Mouse (Mus musculus): ENCODE measurements around the gene Ccdc12.

Ccdc12 gene

DNA sequence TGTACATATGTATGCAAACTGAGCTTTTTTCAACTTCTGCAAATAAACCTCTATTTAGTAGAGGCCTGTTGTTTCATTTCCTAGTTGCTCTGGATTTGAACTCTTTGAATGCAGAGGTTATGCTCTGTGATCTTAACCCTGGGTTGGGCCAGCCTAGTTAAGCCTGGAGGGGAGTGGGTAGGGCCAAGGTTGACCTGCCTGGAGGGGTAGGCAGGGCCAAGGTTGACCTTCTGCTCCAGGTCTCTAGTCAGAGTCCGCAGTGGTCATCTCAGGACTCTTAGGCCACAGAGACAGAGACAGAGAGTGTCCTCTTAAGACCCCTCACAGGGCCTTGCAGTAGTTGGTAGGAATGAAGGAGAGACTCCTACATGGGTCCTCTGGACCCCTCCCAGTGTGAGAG is 55.2 kb downstream of the Ccdc12 start:
- DNase-seq = no peak

DNA sequence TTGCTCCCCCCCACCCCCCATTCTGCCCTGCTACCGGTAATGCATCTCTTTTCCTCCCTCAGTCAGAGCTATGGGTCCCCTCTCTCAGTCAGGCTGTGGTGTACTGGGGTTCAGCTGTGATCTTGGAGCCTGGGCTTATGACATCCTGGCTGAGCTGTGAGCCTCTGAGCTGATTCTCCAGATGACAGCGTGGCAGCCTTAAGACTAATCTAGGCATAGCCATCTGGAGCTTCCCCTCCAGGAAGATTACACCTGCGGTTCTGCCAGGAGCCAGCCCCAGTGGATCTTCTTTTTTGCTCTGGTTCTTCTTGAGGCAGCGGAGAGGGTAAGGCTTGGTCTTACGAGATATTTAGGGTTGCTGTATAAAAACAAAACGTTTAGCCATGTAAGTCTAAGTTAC is 55.7 kb downstream of the Ccdc12 start:
- DNase-seq = no peak

DNA sequence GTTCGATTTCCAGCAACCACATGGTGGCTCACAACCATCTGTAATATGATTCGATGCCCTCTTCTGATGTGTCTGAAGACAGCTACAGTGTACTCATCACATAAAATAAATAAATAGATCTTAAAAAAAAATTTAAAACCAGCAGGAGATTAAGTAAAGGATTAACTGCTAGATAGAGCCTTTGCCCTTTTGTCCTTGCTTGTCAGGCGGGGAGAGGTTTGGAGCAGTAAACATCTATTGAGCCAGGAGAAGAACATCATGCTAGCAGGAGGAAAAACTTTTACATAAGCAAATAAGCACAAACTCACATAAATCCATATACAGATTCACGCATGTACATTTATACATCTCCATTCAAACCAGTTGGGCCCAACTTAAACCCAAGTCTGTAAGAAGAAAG is 56.2 kb downstream of the Ccdc12 start:
- DNase-seq = no peak

DNA sequence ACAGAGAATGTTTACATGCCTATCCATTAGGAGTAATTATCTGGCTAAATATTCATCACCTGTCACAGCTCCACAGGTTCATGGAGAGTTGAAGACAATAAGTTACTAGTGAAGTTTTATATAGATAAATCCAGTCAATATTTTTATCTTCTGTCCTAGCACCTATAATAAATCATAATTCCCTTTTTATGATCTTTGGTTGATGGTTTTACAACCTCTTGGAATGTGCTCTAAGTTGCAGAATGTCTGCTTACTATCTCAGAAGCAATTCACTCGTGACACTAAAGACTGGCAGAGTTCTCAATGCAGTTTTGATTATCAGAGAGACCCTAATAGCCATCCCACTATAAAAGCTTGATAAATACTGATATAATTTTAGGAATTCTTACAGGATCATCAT is 57.1 kb downstream of the Ccdc12 start:
- no peak for DNase-seq

- no peak for DNase-seq
These were observed 59.1 kb downstream of the Ccdc12 start for GRCm38 (mm10) chr9:110715426-110715825.

GRCm38 (mm10) chr9:110716775-110717174 is 60.5 kb downstream of the Ccdc12 start:
- peak; percentile 64 for DNase-seq

- DNase-seq = no peak
These were observed 61.8 kb downstream of the Ccdc12 start for GRCm38 (mm10) chr9:110718071-110718470.

DNA sequence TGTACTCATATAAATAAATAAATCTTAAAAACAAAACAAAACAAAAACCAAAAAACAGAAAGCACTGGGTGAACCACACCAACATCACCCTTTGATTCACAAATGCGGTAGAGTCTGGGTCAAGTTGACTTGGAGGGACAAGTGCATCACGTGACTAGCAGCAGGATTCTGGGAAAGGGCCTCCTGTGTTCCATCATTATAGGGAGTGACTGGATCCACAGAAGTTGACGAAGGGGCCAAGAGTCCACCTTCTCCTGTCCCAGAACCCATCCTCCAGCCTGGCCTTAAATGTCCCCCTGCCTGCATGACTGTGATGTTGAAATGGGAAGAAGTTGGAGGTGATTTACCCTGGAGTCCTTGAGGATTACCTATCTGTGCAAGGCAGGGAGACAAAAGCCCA is 62.5 kb downstream of the Ccdc12 start:
- DNase-seq = no peak

GRCm38 (mm10) chr9:110719977-110720376 is 63.7 kb downstream of the Ccdc12 start:
- DNase-seq = no peak

GRCm38 (mm10) chr9:110722060-110722459 is 65.8 kb downstream of the Ccdc12 start:
- DNase-seq = no peak

- DNase-seq = peak; percentile 57
These were observed 69.4 kb downstream of the Ccdc12 start for GRCm38 (mm10) chr9:110725721-110726135.

DNA sequence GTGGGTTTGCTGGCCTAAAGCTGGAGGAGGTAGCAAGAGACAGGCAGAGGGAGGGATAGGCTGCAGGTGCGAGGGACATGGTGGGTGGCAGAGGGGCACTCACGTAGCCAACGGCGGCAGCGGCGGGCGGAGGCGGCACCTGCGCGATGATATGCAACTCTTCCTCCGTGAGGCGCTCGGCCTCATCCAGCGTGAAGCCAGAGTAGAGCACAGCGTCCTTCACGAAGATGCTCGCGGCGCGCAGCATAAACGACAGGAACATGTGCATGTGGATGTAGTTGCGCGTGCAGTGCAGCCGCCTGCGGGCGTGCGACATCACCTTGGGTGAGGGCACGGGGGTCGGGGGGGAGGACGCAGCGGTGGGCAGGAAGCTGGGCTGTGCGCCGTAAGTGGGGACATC is 70.6 kb downstream of the Ccdc12 start:
- peak; percentile 42 for DNase-seq

DNA sequence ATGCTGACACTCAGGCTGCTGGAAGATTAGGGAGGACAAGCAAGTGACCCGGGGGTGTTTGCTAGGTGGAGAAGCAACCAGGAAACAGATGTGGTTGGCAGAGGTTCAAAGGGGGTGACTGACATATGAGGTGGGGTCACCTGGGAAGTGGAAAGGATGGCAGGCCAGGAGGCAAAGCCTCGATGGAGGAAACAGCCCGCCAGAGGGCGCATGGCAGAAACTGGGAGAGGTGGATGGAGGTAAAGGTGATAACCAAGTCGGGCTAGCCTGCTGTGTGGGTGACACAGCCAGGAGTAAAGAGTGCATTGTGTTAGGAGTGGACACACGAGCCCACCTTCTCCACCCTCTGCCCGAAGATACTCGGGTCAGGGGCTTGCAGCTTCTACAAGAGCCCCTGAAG is 73.5 kb downstream of the Ccdc12 start:
- DNase-seq = peak; percentile 65

DNA sequence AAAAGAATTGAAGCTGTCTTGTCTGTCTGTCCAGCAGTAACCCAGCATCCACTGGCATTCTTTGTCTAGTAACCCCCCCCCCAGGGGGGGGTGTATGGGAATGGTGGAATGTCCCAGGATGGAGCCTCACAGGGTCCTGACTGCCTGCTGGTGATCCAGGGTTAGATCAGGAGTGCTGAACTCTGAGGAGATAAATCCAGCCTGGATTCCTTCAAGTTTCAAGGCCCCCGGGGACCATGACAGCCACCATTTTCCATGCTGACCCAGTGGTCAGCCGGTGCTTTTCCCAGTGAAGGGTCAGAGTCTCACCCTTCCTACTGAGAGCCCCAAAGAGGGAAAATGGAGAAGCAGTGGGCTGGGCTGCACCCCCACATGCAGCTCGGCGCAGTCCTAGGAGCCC is 75.6 kb downstream of the Ccdc12 start:
- no peak for DNase-seq

DNA sequence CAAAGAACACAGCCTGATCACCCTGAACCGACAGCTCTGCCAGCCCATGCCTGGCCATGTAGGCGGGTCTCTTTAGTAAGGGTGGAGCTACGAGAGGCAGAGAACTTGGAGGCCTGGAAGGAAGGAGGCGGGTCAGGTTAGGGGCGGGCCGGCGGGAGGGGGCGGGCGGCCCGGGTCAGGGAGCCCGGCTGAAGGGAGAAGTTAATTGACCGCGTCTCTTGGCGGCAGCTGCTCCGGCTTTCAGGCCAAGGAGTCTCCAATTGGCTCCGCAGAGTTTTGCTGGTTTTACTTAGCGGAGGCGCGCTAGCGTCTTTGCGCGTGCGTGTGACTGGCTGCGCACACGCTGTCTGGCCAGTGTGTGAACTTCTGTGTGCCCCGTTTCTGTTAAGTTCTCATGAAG is 76.3 kb downstream of the Ccdc12 start:
- peak; percentile 38 for DNase-seq

GRCm38 (mm10) chr9:110733102-110733501 is 76.8 kb downstream of the Ccdc12 start:
- DNase-seq = no peak

GRCm38 (mm10) chr9:110734154-110734553 is 77.9 kb downstream of the Ccdc12 start:
- no peak for DNase-seq

DNA sequence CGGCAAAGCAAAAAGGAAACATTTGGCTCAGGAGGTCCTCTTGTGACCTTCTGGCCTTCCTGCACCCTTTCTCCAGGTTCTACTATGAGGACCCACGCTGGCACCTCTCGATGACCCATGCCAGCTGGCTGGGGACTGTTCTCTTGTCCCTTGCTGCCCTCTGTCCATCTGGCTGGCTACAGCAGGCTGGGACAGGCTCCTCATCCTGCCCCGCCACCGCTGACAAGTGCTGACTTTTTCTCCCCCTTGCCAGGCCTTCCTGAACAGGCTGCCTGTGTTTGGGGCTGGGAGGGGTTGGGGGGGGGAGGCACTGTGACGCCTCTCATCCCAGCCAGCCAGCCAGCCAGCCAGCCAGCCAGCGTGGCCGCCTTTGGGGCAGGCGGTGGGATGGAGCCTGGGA is 80.1 kb downstream of the Ccdc12 start:
- DNase-seq = no peak

DNA sequence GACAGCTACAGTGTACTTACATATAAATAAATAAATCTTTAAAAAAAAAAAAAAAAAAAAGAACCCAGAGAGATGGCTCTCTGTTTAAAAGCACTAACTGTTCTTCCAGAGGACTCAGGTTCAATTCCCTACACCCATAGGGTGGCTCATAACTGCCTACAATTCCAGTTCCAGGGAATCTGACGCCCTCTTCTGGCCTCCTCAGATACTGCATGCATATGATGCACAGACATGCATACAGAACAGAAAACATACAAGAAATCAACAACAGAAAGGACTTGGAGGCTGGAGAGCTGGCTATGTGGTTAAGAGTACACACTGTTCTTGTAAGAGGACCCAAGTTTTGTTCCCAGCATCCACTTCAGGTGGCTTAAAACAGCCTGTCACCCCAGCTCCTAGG is 81.8 kb downstream of the Ccdc12 start:
- no peak for DNase-seq

GRCm38 (mm10) chr9:110739961-110740360 is 83.7 kb downstream of the Ccdc12 start:
- DNase-seq = no peak

DNA sequence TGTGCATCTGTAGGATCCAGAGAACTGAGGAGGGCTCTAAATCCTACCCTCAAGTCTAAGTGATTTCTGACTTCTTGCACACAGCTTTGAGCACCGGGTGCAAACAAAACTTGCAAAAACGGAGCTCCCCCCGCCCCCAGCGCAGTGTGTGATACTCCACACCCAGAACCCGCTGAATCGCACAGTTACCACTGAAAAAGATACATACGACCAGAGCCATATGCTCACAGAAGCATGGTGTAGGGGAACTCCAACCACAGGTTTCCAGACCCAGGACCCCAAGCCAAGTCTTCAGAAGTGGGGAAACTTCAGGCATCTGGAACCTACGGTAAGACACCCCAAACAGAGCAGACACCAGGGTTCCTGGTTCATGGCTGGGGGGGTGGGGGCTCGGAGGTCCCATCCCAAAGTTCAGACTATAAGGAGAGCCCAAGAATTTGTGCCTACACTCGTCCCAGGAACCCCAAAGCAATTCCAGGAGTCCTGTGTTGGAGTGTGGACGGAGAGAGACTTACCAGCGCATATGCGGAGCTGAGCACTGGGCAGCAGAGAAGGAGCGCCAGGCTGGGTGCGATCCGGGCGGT is 85.5 kb downstream of the Ccdc12 start, which contains the start of gene Myl3:
Myl3 (plus strand) TSS at position 151 of the 584 bp plus-strand sequence.
- DNase-seq = peak; percentile 34

DNA sequence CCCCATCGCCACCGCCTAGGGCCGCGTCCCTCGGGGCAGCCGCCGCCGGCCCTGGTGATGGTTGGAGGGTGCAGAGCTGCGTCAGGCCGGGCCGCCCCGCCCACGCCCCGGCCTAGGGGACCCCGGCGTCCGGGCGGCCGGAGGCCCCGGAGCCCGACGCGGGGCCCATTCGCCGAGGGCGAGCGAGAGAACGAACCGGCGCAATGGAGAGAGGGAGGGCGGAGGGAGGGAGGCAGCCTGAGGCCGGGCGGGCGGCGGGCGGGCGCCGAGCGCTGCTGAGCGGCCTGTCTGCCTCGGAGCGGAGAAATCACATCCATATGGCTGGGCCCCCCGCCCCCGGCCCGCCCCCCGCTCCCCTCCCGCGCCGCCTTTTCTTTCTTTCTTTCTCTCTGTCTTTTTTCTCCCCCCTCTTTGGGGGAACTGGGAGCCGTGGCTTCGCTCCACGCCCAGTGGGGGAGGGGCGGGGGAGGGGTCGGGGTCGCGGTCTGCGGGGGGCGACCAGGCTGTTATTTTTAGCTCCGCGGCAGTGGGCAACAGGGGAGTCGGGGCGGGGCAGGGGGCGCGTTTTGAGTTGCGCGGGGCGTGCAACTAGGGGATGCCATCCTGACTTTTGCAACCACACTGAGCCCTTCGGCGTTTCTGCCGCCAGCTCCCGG is 86.1 kb downstream of the Ccdc12 start:
- peak; percentile 37 for DNase-seq

- no peak for DNase-seq
These were observed 86.7 kb downstream of the Ccdc12 start for GRCm38 (mm10) chr9:110742951-110743455.

GRCm38 (mm10) chr9:110743456-110744323 is 87.4 kb downstream of the Ccdc12 start:
- DNase-seq = peak; percentile 41
